Mouse (Mus musculus): ENCODE data around the gene Ppt1.

GRCm38 (mm10) chr4:122871989-122872388 is 35.9 kb downstream of the Ppt1 start:
- TF ChIP-seq CTCF (IDR thresholded peaks at IDR 0.05; ENCODE audit: low read depth, low read length) (no peak), POLR2A (IDR thresholded peaks at IDR 0.05; ENCODE audit: borderline replicate concordance, low read depth, low read length) (no peak)
